Mouse (Mus musculus) heart, embryonic 11.5 days (tissue): Measurements from ENCODE around the gene Fbxo4. TPM values are rescaled to one million over a fixed set of nuclear protein-coding genes. Genes with fewer than 3 reads are reported as not detected.

Source experiments
- ATAC-seq: fragments of 200-750 bp; cut with Nextera tagmentation; replicated peaks from 2 replicates; pipeline ENCODE4 v1.8.0; 2017; ENCODE audit warnings: moderate library complexity; ENCODE audit not compliant: insufficient number of reproducible peaks, low FRiP score, low TSS enrichment
- H3K27ac ChIP-seq: fragments of 300-500 bp; sonication (generic); 2 replicates; pipeline ENCODE4 v1.5.1; 2014; ENCODE audit warnings: mild to moderate bottlenecking, low read depth, low read length
- H3K27me3 ChIP-seq: fragments of 300-500 bp; sonication (generic); 2 replicates; pipeline ENCODE4 v1.6.1; 2014; ENCODE audit warnings: mild to moderate bottlenecking, low read length, mixed read lengths; ENCODE audit not compliant: control insufficient read depth, insufficient read depth
- H3K36me3 ChIP-seq: fragments of 300-500 bp; sonication (generic); 2 replicates; pipeline ENCODE4 v1.6.1; 2014; ENCODE audit warnings: mild to moderate bottlenecking, low read length, moderate library complexity, mixed read lengths; ENCODE audit not compliant: control insufficient read depth, insufficient read depth
- H3K4me1 ChIP-seq: fragments of 300-500 bp; sonication (generic); 2 replicates; pipeline ENCODE4 v1.6.1; 2014; ENCODE audit warnings: low read length; ENCODE audit not compliant: control insufficient read depth, insufficient read depth
- H3K4me2 ChIP-seq: fragments of 300-500 bp; sonication (generic); 2 replicates; pipeline ENCODE4 v1.6.1; 2014; ENCODE audit warnings: mild to moderate bottlenecking, moderate library complexity
- H3K4me3 ChIP-seq: fragments of 300-500 bp; sonication (generic); 2 replicates; pipeline ENCODE4 v1.5.1; 2014; ENCODE audit warnings: low read depth, low read length
- H3K9ac ChIP-seq: fragments of 300-500 bp; sonication (generic); 2 replicates; pipeline ENCODE4 v1.6.1; 2014; ENCODE audit warnings: mild to moderate bottlenecking, low read depth, low read length, moderate library complexity
- H3K9me3 ChIP-seq: fragments of 300-500 bp; sonication (generic); replicated peaks from 2 replicates; pipeline ENCODE4 v1.6.1; 2016; ENCODE audit warnings: low read length; ENCODE audit not compliant: control insufficient read depth
- WGBS: fragments of 180-500 bp; shearing (Covaris S2); extraction: QIAGEN DNeasy Blood & Tissue Kit; methylation state at CpG from one replicate; pipeline ENCODE4 v1.1.7; 2014; ENCODE audit not compliant: insufficient replicate concordance; 5-methylcytosine and 5-hydroxymethylcytosine counted together
- polyA plus RNA-seq: library from polyadenylated mRNA; unstranded; fragments of >200 nt; fragmentation: Nextera tagmentation; extraction: Ambion mirVana; gene quantifications from 2 replicates; pipeline ENCODE4 v1.2.1, GENCODE M21; 2014

The Fbxo4 gene
- polyA plus RNA-seq, 1 experiment from 2014 or later = 11.1 TPM

GRCm38 (mm10) chr15:3962251-3962650 lies 17.1 kb downstream of the Fbxo4 start:
- no peak overlapping the region for H3K4me2 ChIP-seq
- H3K27me3 ChIP-seq = no peaks in the 10 kb centered on the region
- no peak overlapping the region for H3K9ac ChIP-seq
- no peaks in the 10 kb centered on the region for H3K36me3 ChIP-seq
- no peaks in the 10 kb centered on the region for H3K4me1 ChIP-seq
- H3K27ac ChIP-seq = 0 out of 2 replicates have a peak overlapping the region, but pooled peaks have one; percentile 41
- H3K9me3 ChIP-seq = no peaks in the 10 kb centered on the region
- ATAC-seq = no peak
- H3K4me3 ChIP-seq = no peak overlapping the region
- WGBS = 52% methylated on average over 8 of the region's 8 CpGs

GRCm38 (mm10) chr15:3960094-3960493 lies 19.3 kb downstream of the Fbxo4 start:
- no peak overlapping the region for H3K4me3 ChIP-seq
- no peaks in the 10 kb centered on the region for H3K4me1 ChIP-seq
- no peaks in the 10 kb centered on the region for H3K36me3 ChIP-seq
- no peaks in the 10 kb centered on the region for H3K9me3 ChIP-seq
- no peak for ATAC-seq
- H3K4me2 ChIP-seq = no peak overlapping the region
- no peak overlapping the region for H3K27ac ChIP-seq
- WGBS = 52% methylated on average over 1 of the region's 1 CpGs
- no peaks in the 10 kb centered on the region for H3K27me3 ChIP-seq
- H3K9ac ChIP-seq = no peak overlapping the region

- no peak for ATAC-seq
- WGBS = 25% methylated on average over 4 of the region's 4 CpGs
- no peaks in the 10 kb centered on the region for H3K36me3 ChIP-seq
Measured at GRCm38 (mm10) chr15:3957982-3958381, 21.4 kb downstream of the Fbxo4 start.

GRCm38 (mm10) chr15:3954971-3955370 lies 24.4 kb downstream of the Fbxo4 start:
- Histone ChIP-seq H3K9ac (no peak overlapping the region), H3K27ac (no peak overlapping the region), H3K27me3 (no peaks in the 10 kb centered on the region), H3K4me1 (no peaks in the 10 kb centered on the region), H3K36me3 (no peaks in the 10 kb centered on the region), H3K4me2 (no peak overlapping the region), H3K4me3 (no peak overlapping the region), H3K9me3 (no peaks in the 10 kb centered on the region; the same call in 1 of the 2 replicates)
- no peak for ATAC-seq
- 80% methylated on average over 2 of the region's 2 CpGs for WGBS

More at GRCm38 (mm10) chr15:3957982-3958381, 21.4 kb downstream of the Fbxo4 start:
- Histone ChIP-seq H3K27ac (no peak overlapping the region), H3K4me3 (no peak overlapping the region), H3K27me3 (no peaks in the 10 kb centered on the region), H3K9me3 (no peaks in the 10 kb centered on the region; the same call in 1 of the 2 replicates), H3K9ac (no peak overlapping the region), H3K4me2 (no peak overlapping the region), H3K4me1 (no peaks in the 10 kb centered on the region)

- H3K4me3 ChIP-seq = no peak overlapping the region
- no peaks in the 10 kb centered on the region for H3K4me1 ChIP-seq
- no peak overlapping the region for H3K27ac ChIP-seq
- H3K36me3 ChIP-seq = no peaks in the 10 kb centered on the region
- no peak overlapping the region for H3K4me2 ChIP-seq
- 81% methylated on average over 2 of the region's 2 CpGs for WGBS
- H3K9ac ChIP-seq = no peak overlapping the region
- H3K27me3 ChIP-seq = no peaks in the 10 kb centered on the region
- H3K9me3 ChIP-seq = no peaks in the 10 kb centered on the region
- ATAC-seq = no peak
Measured at GRCm38 (mm10) chr15:3938132-3938531, 41.2 kb downstream of the Fbxo4 start.

- Histone ChIP-seq H3K36me3 (no peaks in the 10 kb centered on the region), H3K9me3 (no peaks in the 10 kb centered on the region), H3K4me2 (no peak overlapping the region), H3K4me1 (no peaks in the 10 kb centered on the region), H3K27me3 (no peaks in the 10 kb centered on the region), H3K4me3 (no peak overlapping the region), H3K27ac (no peak overlapping the region), H3K9ac (no peak overlapping the region)
- WGBS = 81% methylated on average over 3 of the region's 3 CpGs
- no peak for ATAC-seq
Measured at GRCm38 (mm10) chr15:3936056-3936455, 43.3 kb downstream of the Fbxo4 start.

- no peaks in the 10 kb centered on the region for H3K4me1 ChIP-seq
- no peak overlapping the region for H3K9ac ChIP-seq
- no peaks in the 10 kb centered on the region for H3K9me3 ChIP-seq
- no peak overlapping the region for H3K27ac ChIP-seq
- no peaks in the 10 kb centered on the region for H3K27me3 ChIP-seq
- no peaks in the 10 kb centered on the region for H3K36me3 ChIP-seq
- ATAC-seq = no peak
- H3K4me3 ChIP-seq = no peak overlapping the region
- no peak overlapping the region for H3K4me2 ChIP-seq
- WGBS = 80% methylated on average over 4 of the region's 4 CpGs
Measured at GRCm38 (mm10) chr15:3933466-3933865, 45.9 kb downstream of the Fbxo4 start.

GRCm38 (mm10) chr15:3931931-3932330 lies 47.4 kb downstream of the Fbxo4 start:
- Histone ChIP-seq H3K4me3 (no peak overlapping the region), H3K9me3 (no peaks in the 10 kb centered on the region), H3K4me2 (no peak overlapping the region), H3K9ac (no peak overlapping the region), H3K4me1 (no peaks in the 10 kb centered on the region), H3K27me3 (no peaks in the 10 kb centered on the region), H3K36me3 (no peaks in the 10 kb centered on the region), H3K27ac (no peak overlapping the region)
- WGBS = 90% methylated on average over 1 of the region's 1 CpGs
- ATAC-seq = no peak
